Mouse (Mus musculus): ENCODE measurements around the gene Mpg. TPM values are rescaled to one million over a fixed set of nuclear protein-coding genes. Genes with fewer than 3 reads are reported as not detected.

Gene Mpg
- polyA plus RNA-seq, 1 experiment from 2014 or later: 42.2 TPM

GRCm38 (mm10) chr11:32224468-32225139, 1.7 kb upstream of the Mpg start:
- WGBS: 10% methylated on average over 4 of the region's 4 CpGs
- no peak for TF ChIP-seq CTCF (IDR thresholded peaks at IDR 0.05; ENCODE audit: low read depth)
- Histone ChIP-seq H3K27me3 (ENCODE audit: insufficient read depth, low read length) (no peaks in the 10 kb centered on the region), H3K4me1 (ENCODE audit: insufficient read depth) (peaks cover 35% of the 10 kb centered on the region), H3K27ac (ENCODE audit: low read depth) (peak overlapping the region; percentile 98), H3K4me3 (ENCODE audit: low read depth, low read length) (no peak overlapping the region), H3K4me2 (peak overlapping the region; percentile 40), H3K36me3 (ENCODE audit: insufficient read depth) (peaks cover 15% of the 10 kb centered on the region), H3K9ac (peak overlapping the region; percentile 23; the same call in 1 of the 2 replicates), H3K9me3 (ENCODE audit: low read depth, low read length) (no peaks in the 10 kb centered on the region)
- ATAC-seq (ENCODE audit: insufficient read depth) (peak; percentile 45), DNase-seq (peak; percentile 90)

DNA sequence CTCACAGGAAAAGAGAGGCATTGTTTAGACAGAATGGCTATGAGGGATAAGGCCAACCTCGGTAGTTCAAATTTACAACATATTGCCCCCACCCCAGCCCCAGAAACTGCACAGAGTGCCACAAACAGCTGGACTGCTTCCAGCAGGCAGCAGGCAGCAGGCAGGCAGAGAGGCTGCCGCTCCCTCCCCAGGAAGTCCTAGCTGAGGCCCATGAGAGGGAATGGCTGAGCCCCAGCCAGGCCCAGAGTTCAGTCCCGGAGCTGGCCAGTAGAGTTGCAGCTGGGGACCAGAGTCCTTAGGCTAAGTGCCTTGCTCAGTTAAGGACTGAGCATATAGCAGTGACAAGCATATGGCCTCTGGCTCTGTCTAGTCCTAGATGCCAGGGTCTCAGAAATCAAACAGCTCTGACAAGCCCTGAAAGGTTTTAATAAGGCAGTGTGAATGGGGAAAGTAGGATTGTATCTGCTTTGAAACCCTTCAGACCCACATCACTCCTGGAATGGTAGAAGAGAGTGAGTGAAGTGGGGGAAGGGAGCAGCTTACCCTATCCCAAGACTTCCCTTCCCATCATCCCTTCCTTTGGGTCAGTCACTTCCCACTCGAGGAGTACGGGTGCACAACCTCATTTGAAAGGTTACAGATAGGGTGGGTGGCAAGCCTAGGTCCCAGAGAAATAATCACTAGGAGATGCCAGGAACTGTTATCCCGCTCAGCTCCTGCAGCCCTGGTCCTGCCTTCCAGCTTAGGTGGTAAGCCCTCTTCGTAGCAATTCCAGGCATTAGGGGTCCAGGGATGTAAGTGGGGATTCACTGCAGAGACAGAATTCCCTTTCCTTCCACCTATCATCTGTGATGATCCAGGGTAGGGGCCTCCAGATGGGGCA, 842 bp upstream of the Mpg start:
- no peak for TF ChIP-seq CTCF (IDR thresholded peaks at IDR 0.05; ENCODE audit: low read depth)
- 43% methylated on average over 7 of the region's 7 CpGs for WGBS
- ATAC-seq (ENCODE audit: insufficient read depth) (peak; percentile 19; the same call in 1 of the 2 replicates), DNase-seq (peak; percentile 77)
- no peaks in the 10 kb centered on the region for H3K27me3 ChIP-seq (ENCODE audit: insufficient read depth, low read length)
- H3K4me2 ChIP-seq: peak overlapping the region; percentile 40
- H3K9me3 ChIP-seq (ENCODE audit: low read depth, low read length): no peaks in the 10 kb centered on the region
- H3K4me1 ChIP-seq (ENCODE audit: insufficient read depth): peaks cover 35% of the 10 kb centered on the region
- peaks cover 24% of the 10 kb centered on the region for H3K36me3 ChIP-seq (ENCODE audit: insufficient read depth)
- peak overlapping the region; percentile 98 for H3K27ac ChIP-seq (ENCODE audit: low read depth)
- peak overlapping the region; percentile 23; the same call in 1 of the 2 replicates for H3K9ac ChIP-seq
- H3K4me3 ChIP-seq (ENCODE audit: low read depth, low read length): no peak overlapping the region

GRCm38 (mm10) chr11:32227041-32227440, 736 bp downstream of the Mpg start:
- H3K27ac ChIP-seq (ENCODE audit: low read depth): peak overlapping the region; percentile 98; the same call in 1 of the 2 replicates

DNA sequence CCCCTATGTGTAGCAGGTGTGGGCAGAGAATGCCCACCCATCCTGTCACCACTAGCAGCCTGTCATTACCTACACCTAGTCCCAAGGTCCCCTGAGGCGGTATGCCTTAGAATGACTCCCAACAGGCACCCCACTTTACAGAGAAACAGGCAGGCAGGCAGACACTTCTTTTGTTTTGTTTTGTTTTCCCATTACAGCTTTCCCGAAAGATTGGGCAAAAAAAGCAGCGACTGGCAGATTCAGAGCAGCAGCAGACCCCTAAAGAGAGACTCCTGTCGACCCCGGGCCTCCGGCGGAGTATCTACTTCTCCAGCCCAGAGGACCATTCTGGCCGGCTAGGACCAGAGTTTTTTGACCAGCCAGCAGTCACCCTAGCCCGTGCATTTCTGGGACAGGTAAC, 1.2 kb downstream of the Mpg start:
- 86% methylated on average over 9 of the region's 9 CpGs for WGBS
- H3K27ac ChIP-seq (ENCODE audit: low read depth): no peak overlapping the region
- H3K36me3 ChIP-seq (ENCODE audit: insufficient read depth): peaks cover 45% of the 10 kb centered on the region
- TF ChIP-seq CTCF (IDR thresholded peaks at IDR 0.05; ENCODE audit: low read depth): no peak
- peaks cover 30% of the 10 kb centered on the region for H3K4me1 ChIP-seq (ENCODE audit: insufficient read depth)
- no peak for DNase-seq
- H3K4me3 ChIP-seq (ENCODE audit: low read depth, low read length): peak overlapping the region; percentile 70; the same call in 1 of the 2 replicates
- peak overlapping the region; percentile 84; the same call in 1 of the 2 replicates for H3K4me2 ChIP-seq
- H3K9ac ChIP-seq: peak overlapping the region; percentile 84; the same call in 1 of the 2 replicates
- H3K9me3 ChIP-seq (ENCODE audit: low read depth, low read length): no peaks in the 10 kb centered on the region
- no peaks in the 10 kb centered on the region for H3K27me3 ChIP-seq (ENCODE audit: insufficient read depth, low read length)
- ATAC-seq (ENCODE audit: insufficient read depth): no peak

More at GRCm38 (mm10) chr11:32227041-32227440, 736 bp downstream of the Mpg start:
- DNase-seq (no peak), ATAC-seq (ENCODE audit: insufficient read depth) (no peak)
- Histone ChIP-seq H3K9me3 (ENCODE audit: low read depth, low read length) (no peaks in the 10 kb centered on the region), H3K4me1 (ENCODE audit: insufficient read depth) (peaks cover 32% of the 10 kb centered on the region), H3K9ac (peak overlapping the region; percentile 84), H3K36me3 (ENCODE audit: insufficient read depth) (peaks cover 40% of the 10 kb centered on the region), H3K4me2 (peak overlapping the region; percentile 84), H3K4me3 (ENCODE audit: low read depth, low read length) (peak overlapping the region; percentile 70), H3K27me3 (ENCODE audit: insufficient read depth, low read length) (no peaks in the 10 kb centered on the region)
- 48% methylated on average over 1 of the region's 1 CpGs for WGBS
- no peak for TF ChIP-seq CTCF (IDR thresholded peaks at IDR 0.05; ENCODE audit: low read depth)

- ATAC-seq (ENCODE audit: insufficient read depth): no peak
- TF ChIP-seq CTCF (IDR thresholded peaks at IDR 0.05; ENCODE audit: low read depth): no peak
- no peak for DNase-seq
- no peak overlapping the region for H3K9ac ChIP-seq
- H3K27me3 ChIP-seq (ENCODE audit: insufficient read depth, low read length): no peaks in the 10 kb centered on the region
- no peak overlapping the region for H3K4me3 ChIP-seq (ENCODE audit: low read depth, low read length)
- H3K4me1 ChIP-seq (ENCODE audit: insufficient read depth): peaks cover 22% of the 10 kb centered on the region
- H3K4me2 ChIP-seq: no peak overlapping the region
- peaks cover 50% of the 10 kb centered on the region for H3K36me3 ChIP-seq (ENCODE audit: insufficient read depth)
- WGBS: 85% methylated on average over 3 of the region's 3 CpGs
- no peak overlapping the region for H3K27ac ChIP-seq (ENCODE audit: low read depth)
- no peaks in the 10 kb centered on the region for H3K9me3 ChIP-seq (ENCODE audit: low read depth, low read length)
Observed at GRCm38 (mm10) chr11:32228292-32228845, 2.1 kb downstream of the Mpg start.

DNA sequence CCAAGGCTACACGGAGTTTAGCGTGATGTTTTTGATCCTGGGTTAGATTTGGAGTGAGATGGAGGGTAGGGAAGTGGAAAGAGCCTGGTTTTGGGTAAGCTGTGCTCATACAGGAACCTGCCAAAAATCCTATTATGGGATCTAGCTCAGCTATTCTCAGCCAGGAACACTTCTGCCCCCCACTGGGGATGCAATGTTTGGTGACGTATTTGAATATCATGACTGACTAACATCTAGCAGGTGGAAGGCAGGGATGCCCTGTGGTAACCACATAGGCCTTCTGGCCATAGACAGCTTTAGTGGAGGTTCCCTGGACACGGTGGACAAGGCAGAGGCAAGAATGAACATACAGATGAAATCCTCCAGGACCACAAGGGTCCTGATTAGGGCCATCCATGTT, 3.9 kb downstream of the Mpg start:
- no peak overlapping the region for H3K4me2 ChIP-seq
- H3K9ac ChIP-seq: no peak overlapping the region
- H3K4me3 ChIP-seq (ENCODE audit: low read depth, low read length): no peak overlapping the region
- no peaks in the 10 kb centered on the region for H3K27me3 ChIP-seq (ENCODE audit: insufficient read depth, low read length)
- no peaks in the 10 kb centered on the region for H3K9me3 ChIP-seq (ENCODE audit: low read depth, low read length)
- DNase-seq (no peak), ATAC-seq (ENCODE audit: insufficient read depth) (no peak)
- TF ChIP-seq CTCF (IDR thresholded peaks at IDR 0.05; ENCODE audit: low read depth): no peak
- H3K27ac ChIP-seq (ENCODE audit: low read depth): no peak overlapping the region
- peaks cover 20% of the 10 kb centered on the region for H3K4me1 ChIP-seq (ENCODE audit: insufficient read depth)
- WGBS: 81% methylated on average over 4 of the region's 4 CpGs
- H3K36me3 ChIP-seq (ENCODE audit: insufficient read depth): peaks cover 68% of the 10 kb centered on the region
